Mouse (Mus musculus) kidney, embryonic 14.5 days (tissue): Measurements from ENCODE around the gene Ubtd1. TPM values are rescaled to one million over a fixed set of nuclear protein-coding genes. Genes with fewer than 3 reads are reported as not detected.

Experiments
- ATAC-seq: fragments of 200-750 bp; cut with Nextera tagmentation; 2 replicates; pipeline ENCODE4 v1.8.0; 2017; ENCODE audit warnings: moderate number of reproducible peaks, mild to moderate bottlenecking, moderate TSS enrichment, moderate library complexity; ENCODE audit not compliant: low FRiP score, low TSS enrichment
- H3K27ac ChIP-seq: fragments of 300-500 bp; sonication (generic); 2 replicates; pipeline ENCODE4 v1.5.1; 2014; ENCODE audit warnings: low read depth, mild to moderate bottlenecking, low read length, moderate library complexity, mixed read lengths
- H3K27me3 ChIP-seq: fragments of 300-500 bp; sonication (generic); 2 replicates; pipeline ENCODE4 v1.6.1; 2014; ENCODE audit warnings: mild to moderate bottlenecking, low read length; ENCODE audit not compliant: control insufficient read depth, insufficient read depth
- H3K36me3 ChIP-seq: fragments of 300-500 bp; sonication (generic); 2 replicates; pipeline ENCODE4 v1.6.1; 2014; ENCODE audit warnings: low read length, mixed read lengths; ENCODE audit not compliant: control insufficient read depth, insufficient read depth
- H3K4me1 ChIP-seq: fragments of 300-500 bp; sonication (generic); 2 replicates; pipeline ENCODE4 v1.6.1; 2014; ENCODE audit warnings: low read length, mixed read lengths; ENCODE audit not compliant: control insufficient read depth, insufficient read depth
- H3K4me2 ChIP-seq: fragments of 300-500 bp; sonication (generic); replicated peaks from 2 replicates; pipeline ENCODE4 v1.6.1; 2014; ENCODE audit warnings: low read depth, mild to moderate bottlenecking, low read length
- H3K4me3 ChIP-seq: fragments of 300-500 bp; sonication (generic); 2 replicates; pipeline ENCODE4 v1.5.1; 2014; ENCODE audit warnings: mild to moderate bottlenecking, low read length
- H3K9ac ChIP-seq: fragments of 300-500 bp; sonication (generic); 2 replicates; pipeline ENCODE4 v1.6.1; 2014; ENCODE audit warnings: low read depth, mild to moderate bottlenecking, low read length, moderate library complexity
- H3K9me3 ChIP-seq: fragments of 300-500 bp; sonication (generic); 2 replicates; pipeline ENCODE4 v1.6.1; 2016; ENCODE audit warnings: low read length; ENCODE audit not compliant: control insufficient read depth
- WGBS: fragments of 180-500 bp; shearing (Covaris S2); extraction: QIAGEN DNeasy Blood & Tissue Kit; methylation state at CpG from one replicate; pipeline ENCODE4 v1.1.7; 2014; 5-methylcytosine and 5-hydroxymethylcytosine counted together
- polyA plus RNA-seq: library from polyadenylated mRNA; unstranded; fragments of >200 nt; fragmentation: Nextera tagmentation; extraction: Ambion mirVana; gene quantifications from 2 replicates; pipeline ENCODE4 v1.2.1, GENCODE M21; 2014

The Ubtd1 gene
- polyA plus RNA-seq, 1 experiment from 2014 or later: 29.8 TPM

DNA sequence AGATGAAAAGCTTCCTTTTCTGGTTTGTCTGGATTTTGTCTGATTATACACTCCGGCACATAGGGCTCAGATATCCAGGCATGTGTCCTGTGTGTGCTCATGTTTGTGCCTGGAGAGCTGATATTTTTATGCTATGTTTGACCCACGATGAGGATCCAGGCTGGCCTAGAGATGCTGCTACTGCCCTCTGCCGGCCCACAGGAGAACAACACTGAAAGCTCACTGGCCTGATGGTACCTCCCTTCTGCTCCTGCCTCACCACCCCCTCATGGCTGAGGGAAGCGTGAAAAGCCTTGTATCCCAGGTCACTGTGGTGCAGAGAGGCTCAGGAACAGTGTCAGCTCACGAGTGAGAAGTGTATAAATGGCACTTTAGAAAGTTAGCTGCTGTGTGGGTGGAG, 44.6 kb downstream of the Ubtd1 start:
- 6% methylated on average over 5 of the region's 5 CpGs for WGBS
- H3K4me2 ChIP-seq: no peak overlapping the region
- H3K36me3 ChIP-seq: no peaks in the 10 kb centered on the region
- ATAC-seq: peak; percentile 53; the same call in 1 of the 2 replicates
- H3K4me3 ChIP-seq: no peak overlapping the region
- H3K27me3 ChIP-seq: no peaks in the 10 kb centered on the region
- H3K9ac ChIP-seq: no peak overlapping the region
- H3K4me1 ChIP-seq: no peaks in the 10 kb centered on the region; the same call in 1 of the 2 replicates
- no peaks in the 10 kb centered on the region for H3K9me3 ChIP-seq
- no peak overlapping the region for H3K27ac ChIP-seq

DNA sequence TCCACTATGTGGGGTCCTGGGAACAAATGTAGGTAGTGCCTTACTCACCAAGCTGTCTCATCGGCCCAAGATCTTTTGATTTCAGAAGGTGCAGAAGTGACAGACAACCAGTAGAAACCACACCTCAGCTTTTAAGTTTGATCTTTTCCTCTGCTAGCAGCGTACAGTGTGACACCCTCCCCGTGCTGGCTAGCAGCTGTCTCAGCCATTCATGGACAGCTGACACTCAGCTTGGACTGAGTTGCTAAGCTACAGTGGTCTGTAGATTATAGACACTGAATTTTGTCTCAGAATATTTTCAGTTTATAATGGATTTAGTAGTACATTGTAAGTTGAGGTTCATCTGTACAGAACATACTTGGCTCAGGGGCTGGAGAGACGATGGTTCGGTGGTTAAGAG, 49.5 kb downstream of the Ubtd1 start:
- 84% methylated on average over 5 of the region's 5 CpGs for WGBS
- H3K4me3 ChIP-seq: no peak overlapping the region
- no peaks in the 10 kb centered on the region for H3K27me3 ChIP-seq
- peaks cover 20% of the 10 kb centered on the region for H3K36me3 ChIP-seq
- no peaks in the 10 kb centered on the region; the same call in none of the 2 replicates for H3K4me1 ChIP-seq
- no peaks in the 10 kb centered on the region for H3K9me3 ChIP-seq
- H3K4me2 ChIP-seq: no peak overlapping the region
- H3K27ac ChIP-seq: no peak overlapping the region
- no peak for ATAC-seq
- H3K9ac ChIP-seq: no peak overlapping the region

DNA sequence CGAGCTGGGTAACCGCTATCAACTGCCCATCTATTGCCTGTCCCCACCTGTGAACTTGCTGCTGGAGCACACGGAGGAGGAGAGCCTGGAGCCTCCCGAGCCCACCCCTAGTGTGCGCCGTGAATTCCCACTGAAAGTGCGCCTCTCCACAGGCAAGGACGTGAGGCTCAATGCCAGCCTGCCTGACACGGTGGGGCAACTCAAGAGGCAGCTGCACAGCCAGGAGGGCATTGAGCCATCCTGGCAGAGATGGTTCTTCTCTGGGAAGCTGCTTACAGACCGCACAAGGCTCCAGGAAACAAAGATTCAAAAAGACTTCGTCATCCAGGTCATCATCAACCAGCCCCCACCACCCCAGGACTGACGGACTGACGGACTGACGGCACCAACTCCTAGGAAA, 52.0 kb downstream of the Ubtd1 start:
- Histone ChIP-seq H3K9ac (no peak overlapping the region), H3K9me3 (no peaks in the 10 kb centered on the region), H3K36me3 (peaks cover 20% of the 10 kb centered on the region), H3K4me3 (no peak overlapping the region), H3K4me1 (no peaks in the 10 kb centered on the region; the same call in none of the 2 replicates), H3K27me3 (no peaks in the 10 kb centered on the region), H3K27ac (no peak overlapping the region), H3K4me2 (no peak overlapping the region)
- no peak for ATAC-seq
- 92% methylated on average over 14 of the region's 14 CpGs for WGBS

DNA sequence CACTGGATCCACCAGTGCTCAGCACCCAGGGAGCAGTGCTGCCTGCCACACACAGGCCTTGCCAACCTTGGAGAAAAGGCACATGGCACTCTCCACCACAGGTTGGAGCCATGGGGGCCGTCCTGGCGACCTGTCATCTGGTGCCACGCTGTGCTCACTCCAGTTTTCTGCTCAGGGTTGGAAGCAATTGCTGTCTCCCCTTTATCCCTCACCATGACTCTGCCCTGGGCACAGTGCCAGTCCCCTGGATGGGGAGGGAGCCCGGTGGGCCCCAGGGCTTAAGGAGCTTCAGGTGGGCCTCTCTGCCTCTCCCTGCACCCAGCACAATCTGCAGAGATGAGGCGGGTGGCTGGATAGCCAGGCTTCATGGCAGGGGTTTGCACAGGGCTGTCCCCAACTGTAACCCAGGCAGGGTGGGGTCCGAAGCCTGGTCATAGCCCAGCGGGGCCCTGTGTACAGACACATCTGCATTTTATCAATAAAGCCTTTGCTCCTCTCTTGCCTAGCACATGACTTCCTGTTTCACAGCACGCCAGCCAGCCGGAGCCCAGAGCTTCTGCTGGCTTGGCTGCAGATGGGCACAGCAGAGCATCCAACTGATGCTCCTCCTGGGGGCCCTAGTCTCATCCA, 52.7 kb downstream of the Ubtd1 start:
- H3K27me3 ChIP-seq: no peaks in the 10 kb centered on the region
- whole genome bisulfite sequencing: 82% methylated on average over 9 of the region's 9 CpGs
- H3K27ac ChIP-seq: no peak overlapping the region
- H3K36me3 ChIP-seq: peaks cover 20% of the 10 kb centered on the region
- H3K4me1 ChIP-seq: no peaks in the 10 kb centered on the region; the same call in none of the 2 replicates
- H3K4me2 ChIP-seq: no peak overlapping the region
- no peak overlapping the region for H3K4me3 ChIP-seq
- no peak overlapping the region for H3K9ac ChIP-seq
- ATAC-seq: no peak
- H3K9me3 ChIP-seq: no peaks in the 10 kb centered on the region

DNA sequence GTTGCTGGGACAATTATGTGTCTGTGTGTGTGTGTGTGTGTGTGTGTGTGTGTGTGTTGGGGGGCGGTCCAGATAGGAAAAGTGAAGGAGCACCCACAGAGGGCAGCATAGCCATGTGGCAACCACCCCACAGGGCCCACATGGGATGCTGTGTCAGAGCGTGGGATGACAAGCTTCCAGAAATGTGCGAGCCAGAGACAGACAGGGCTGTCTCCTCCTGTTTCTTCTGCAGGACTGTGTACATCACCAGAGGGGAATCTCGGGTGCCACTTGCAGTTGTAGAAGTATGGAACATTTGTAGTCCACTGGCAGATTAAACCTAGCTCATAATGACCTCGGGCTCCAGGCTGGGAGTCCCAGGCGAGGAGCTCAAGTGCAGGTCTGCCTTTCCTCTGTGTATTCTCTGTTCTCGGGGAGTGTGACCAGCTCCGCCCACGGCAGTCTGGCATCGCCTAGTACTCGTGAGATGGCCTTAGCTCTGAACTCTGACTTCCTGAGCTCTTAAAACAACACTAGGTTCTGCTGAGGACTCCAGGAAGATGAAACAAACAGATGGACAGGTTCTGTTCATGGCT, 53.4 kb downstream of the Ubtd1 start:
- H3K36me3 ChIP-seq: peaks cover 20% of the 10 kb centered on the region
- H3K27ac ChIP-seq: no peak overlapping the region
- 50% methylated on average over 11 of the region's 11 CpGs for WGBS
- H3K9me3 ChIP-seq: no peaks in the 10 kb centered on the region
- H3K4me1 ChIP-seq: no peaks in the 10 kb centered on the region; the same call in none of the 2 replicates
- H3K9ac ChIP-seq: no peak overlapping the region
- no peaks in the 10 kb centered on the region for H3K27me3 ChIP-seq
- peak; percentile 25 for ATAC-seq
- H3K4me2 ChIP-seq: no peak overlapping the region
- no peak overlapping the region for H3K4me3 ChIP-seq

DNA sequence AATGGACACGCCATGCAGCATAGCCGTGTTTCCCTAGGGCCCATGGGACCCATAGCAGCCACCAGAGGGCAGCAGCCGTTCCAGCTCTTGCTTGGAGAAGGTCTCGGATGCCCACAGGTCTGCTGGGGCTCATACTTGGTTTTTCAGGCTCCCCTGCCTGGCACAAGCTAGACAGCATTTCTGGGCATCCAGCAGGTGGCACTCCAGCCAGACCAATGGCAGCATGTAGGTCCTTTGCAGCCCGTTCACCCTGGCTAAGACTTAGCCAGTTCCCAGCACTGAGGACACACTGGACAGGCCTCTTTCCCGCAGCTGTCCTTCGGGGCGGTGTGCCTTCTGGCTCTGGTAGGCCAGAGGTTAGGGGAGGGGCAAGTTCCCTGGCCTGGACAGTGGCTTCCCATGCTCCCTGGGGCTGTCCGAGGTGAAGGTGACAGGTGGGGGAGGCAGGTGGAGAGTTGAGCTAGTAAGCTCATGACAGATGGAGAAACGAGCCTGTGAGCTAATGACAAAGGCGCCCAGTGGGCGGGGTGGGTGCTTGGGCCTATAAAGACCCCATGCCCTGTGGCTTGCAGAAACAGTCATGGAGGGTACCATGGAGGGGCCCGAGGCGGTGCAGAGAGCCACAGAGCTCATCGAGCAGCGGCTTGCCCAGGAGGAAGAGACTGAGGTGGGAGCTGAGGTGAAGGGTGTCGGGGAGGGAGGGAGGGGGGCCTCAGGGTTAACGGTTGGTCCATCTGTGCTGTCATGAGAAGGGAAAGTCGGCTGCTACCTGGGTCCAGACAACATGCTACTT, 54.1 kb downstream of the Ubtd1 start, which contains the start of gene Ankrd2:
Gene Ankrd2 (plus strand): TSS at position 545 of the 793 bp plus-strand sequence.
- H3K4me2 ChIP-seq: no peak within 1 kb of the TSS
- no peaks in the 10 kb centered on the region; the same call in none of the 2 replicates for H3K4me1 ChIP-seq
- no peak within 1 kb of the TSS for H3K27ac ChIP-seq
- H3K27me3 ChIP-seq: no peaks in the 10 kb centered on the region
- H3K9ac ChIP-seq: no peak within 1 kb of the TSS
- no peak within 1 kb of the TSS for H3K4me3 ChIP-seq
- H3K9me3 ChIP-seq: no peaks in the 10 kb centered on the region
- peak; percentile 74 for ATAC-seq
- 61% methylated on average over 19 of the region's 19 CpGs for WGBS
- H3K36me3 ChIP-seq: peaks cover 20% of the 10 kb centered on the region

DNA sequence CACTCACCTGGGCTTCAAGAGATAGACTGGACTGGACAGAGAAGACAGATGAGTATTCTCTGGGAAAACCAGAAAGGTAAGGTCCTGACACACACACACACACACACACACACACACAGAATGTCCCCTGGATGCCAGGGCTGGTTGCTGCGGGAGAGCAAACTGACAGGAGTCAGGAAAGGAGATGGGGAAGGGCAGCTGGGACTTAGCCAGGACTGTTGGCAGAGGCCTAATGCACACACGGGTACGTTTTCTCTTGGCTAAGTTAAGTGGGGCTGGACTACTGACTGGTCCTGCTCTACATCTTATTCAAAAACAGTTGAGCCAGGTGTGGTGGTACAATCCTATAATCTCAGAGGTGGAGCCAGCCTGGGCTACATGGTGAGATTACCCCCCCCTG, 54.8 kb downstream of the Ubtd1 start:
- no peak overlapping the region for H3K27ac ChIP-seq
- no peak overlapping the region for H3K9ac ChIP-seq
- H3K36me3 ChIP-seq: peaks cover 20% of the 10 kb centered on the region
- no peaks in the 10 kb centered on the region for H3K27me3 ChIP-seq
- 89% methylated on average over 3 of the region's 3 CpGs for WGBS
- no peaks in the 10 kb centered on the region; the same call in none of the 2 replicates for H3K4me1 ChIP-seq
- H3K4me3 ChIP-seq: no peak overlapping the region
- ATAC-seq: no peak
- no peak overlapping the region for H3K4me2 ChIP-seq
- no peaks in the 10 kb centered on the region for H3K9me3 ChIP-seq

DNA sequence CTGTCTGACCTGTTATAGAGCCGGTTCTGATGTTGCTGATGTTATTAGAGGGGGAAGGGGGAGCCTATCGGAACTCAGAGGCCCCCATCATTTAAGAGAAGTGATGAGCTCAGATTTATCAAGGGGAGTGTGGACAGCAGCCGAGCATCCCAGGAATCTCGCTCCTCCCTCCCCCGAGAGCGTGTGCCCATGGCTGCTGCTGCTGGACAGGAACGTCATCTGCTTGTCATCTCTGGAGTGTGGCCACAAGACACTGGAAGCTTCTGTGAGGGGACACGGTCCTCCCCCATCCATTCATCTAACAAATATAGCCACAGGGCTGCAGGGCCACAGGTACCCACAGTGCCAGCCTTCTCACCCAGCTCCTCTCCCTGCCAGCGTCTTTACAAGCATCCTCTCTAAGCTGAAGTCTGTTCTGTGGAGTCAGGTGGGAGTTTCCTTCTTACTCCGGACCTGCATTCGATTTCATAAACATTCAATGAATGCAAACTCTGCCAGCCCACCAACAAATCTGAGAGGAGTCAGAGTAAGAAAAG, 55.7 kb downstream of the Ubtd1 start:
- WGBS: 80% methylated on average over 11 of the region's 11 CpGs
- no peak for ATAC-seq
- Histone ChIP-seq H3K4me2 (no peak overlapping the region), H3K27ac (no peak overlapping the region), H3K4me1 (no peaks in the 10 kb centered on the region; the same call in none of the 2 replicates), H3K9ac (no peak overlapping the region), H3K9me3 (no peaks in the 10 kb centered on the region), H3K4me3 (no peak overlapping the region), H3K27me3 (no peaks in the 10 kb centered on the region), H3K36me3 (peaks cover 17% of the 10 kb centered on the region)
